Mouse (Mus musculus) brain, embryonic 14.5 days (tissue): ENCODE results near the gene Mtss1l.
"Not testable (repeated sequence)": the region's sequence is repeated elsewhere in the genome, so short reads cannot be mapped to it uniquely, and the experiment has no call there.

Experiments
- CTCF ChIP-seq: fragments of 200-500 bp; IDR thresholded peaks from 2 replicates; pipeline ENCODE4 v1.5.1; 2012; ENCODE audit warnings: inconsistent platforms, mild to moderate bottlenecking, moderate library complexity, borderline replicate concordance; ENCODE audit not compliant: insufficient read depth, insufficient read length; ENCODE audit errors: extremely low read depth
- POLR2A ChIP-seq: fragments of 200-500 bp; IDR thresholded peaks from 2 replicates; pipeline ENCODE4 v1.6.1; 2012; ENCODE audit warnings: mild to moderate bottlenecking, inconsistent platforms, borderline replicate concordance; ENCODE audit not compliant: poor library complexity, insufficient read depth, insufficient read length, severe bottlenecking; ENCODE audit errors: extremely low read depth

DNA sequence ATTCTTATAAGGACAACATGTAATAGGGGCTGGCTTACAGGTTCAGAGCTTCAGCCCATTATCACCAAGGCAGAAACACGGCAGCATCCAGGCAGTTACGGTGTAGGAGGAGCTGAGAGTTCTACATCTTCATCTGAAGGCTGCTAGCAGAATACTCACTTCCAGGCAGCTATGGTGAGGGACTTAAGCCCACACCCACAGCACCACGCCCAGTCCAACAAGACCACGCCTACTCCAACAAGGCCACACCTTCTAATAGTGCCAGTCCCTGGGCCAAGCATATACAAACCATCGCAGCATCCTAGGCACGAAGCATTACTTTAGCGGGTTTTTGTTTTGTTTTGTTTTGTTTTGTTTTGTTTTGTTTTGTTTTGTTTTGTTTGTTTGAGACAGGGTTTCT is 65.2 kb downstream of the Mtss1l start:
- not testable (repeated sequence) for TF ChIP-seq CTCF, POLR2A
